Mouse (Mus musculus) lung, adult 2 months (tissue): ENCODE results near the gene Adamtsl1.

ENCODE experiments used
- CTCF ChIP-seq: fragments of 200-500 bp; IDR thresholded peaks from 2 replicates; pipeline ENCODE4 v1.5.1; 2011; ENCODE audit warnings: mild to moderate bottlenecking, low read length, control low read depth; ENCODE audit not compliant: insufficient read depth
- POLR2A ChIP-seq: fragments of 200-500 bp; IDR thresholded peaks from 2 replicates; pipeline ENCODE4 v1.6.1; 2011; ENCODE audit warnings: low read depth, mild to moderate bottlenecking, control low read depth, low read length, borderline replicate concordance; ENCODE audit errors: extremely low read depth

- no peak for TF ChIP-seq POLR2A
- peak; percentile 42; the same call in 1 of the 2 replicates for TF ChIP-seq CTCF
These were observed 305.2 kb downstream of the Adamtsl1 start for GRCm38 (mm10) chr4:85819169-85819568.
